Mouse (Mus musculus): ENCODE measurements around the gene Cnnm4. TPM values are rescaled to one million over a fixed set of nuclear protein-coding genes. Genes with fewer than 3 reads are reported as not detected.
"Not testable (repeated sequence)": the region's sequence is repeated elsewhere in the genome, so short reads cannot be mapped to it uniquely, and the experiment has no call there.

Cnnm4 gene
- polyA plus RNA-seq, 1 experiment = 14.3 TPM

- TF ChIP-seq POLR2A (IDR thresholded peaks at IDR 0.05; ENCODE audit: low read depth, low read length) = no peak
- TF ChIP-seq CTCF (conservative IDR thresholded peaks at IDR 0.05; ENCODE audit: insufficient read depth, insufficient read length, low read depth, low read length) = no peak
- H3K36me3 ChIP-seq (ENCODE audit: control insufficient read depth, insufficient read depth, low read length) = no peaks in the 10 kb centered on the region
- no peak overlapping the region for H3K27ac ChIP-seq (ENCODE audit: insufficient read depth, low read depth, low read length)
- no peaks in the 10 kb centered on the region for H3K27me3 ChIP-seq (replicated peaks; ENCODE audit: control insufficient read depth, insufficient read depth, low read length)
- no peak for DNase-seq
- H3K4me3 ChIP-seq (ENCODE audit: insufficient read depth, low read depth, low read length) = no peak overlapping the region
- 89% methylated on average over 6 of the region's 6 CpGs for WGBS
- 0 out of 2 replicates have a peak, but pooled peaks cover 7% of the 10 kb centered on the region for H3K4me1 ChIP-seq (ENCODE audit: control insufficient read depth, insufficient read depth, low read length)
Measured at GRCm38 (mm10) chr1:36533546-36533945, 62.1 kb downstream of the Cnnm4 start.

GRCm38 (mm10) chr1:36534595-36535058, 63.2 kb downstream of the Cnnm4 start:
- peak; percentile 31 for DNase-seq
- Histone ChIP-seq H3K36me3 (ENCODE audit: control insufficient read depth, insufficient read depth, low read length) (no peaks in the 10 kb centered on the region), H3K4me1 (ENCODE audit: control insufficient read depth, insufficient read depth, low read length) (peaks cover 9% of the 10 kb centered on the region; the same call in 1 of the 2 replicates), H3K4me3 (ENCODE audit: insufficient read depth, low read depth, low read length) (no peak overlapping the region), H3K27ac (ENCODE audit: insufficient read depth, low read depth, low read length) (no peak overlapping the region), H3K27me3 (replicated peaks; ENCODE audit: control insufficient read depth, insufficient read depth, low read length) (no peaks in the 10 kb centered on the region)
- WGBS = 43% methylated on average over 6 of the region's 6 CpGs
- TF ChIP-seq CTCF (conservative IDR thresholded peaks at IDR 0.05; ENCODE audit: insufficient read depth, insufficient read length, low read depth, low read length) = no peak; the same call in 1 of the 2 replicates
- no peak for TF ChIP-seq POLR2A (IDR thresholded peaks at IDR 0.05; ENCODE audit: low read depth, low read length)

GRCm38 (mm10) chr1:36535477-36536396, 64.3 kb downstream of the Cnnm4 start:
- peak; percentile 38 for DNase-seq
- TF ChIP-seq CTCF (conservative IDR thresholded peaks at IDR 0.05; ENCODE audit: insufficient read depth, insufficient read length, low read depth, low read length) (no peak), POLR2A (IDR thresholded peaks at IDR 0.05; ENCODE audit: low read depth, low read length) (no peak)
- 78% methylated on average over 11 of the region's 11 CpGs for WGBS
- no peak overlapping the region for H3K4me3 ChIP-seq (ENCODE audit: insufficient read depth, low read depth, low read length)
- H3K36me3 ChIP-seq (ENCODE audit: control insufficient read depth, insufficient read depth, low read length) = no peaks in the 10 kb centered on the region
- H3K27ac ChIP-seq (ENCODE audit: insufficient read depth, low read depth, low read length) = peak overlapping the region; percentile 8; the same call in 1 of the 2 replicates
- peaks cover 11% of the 10 kb centered on the region; the same call in 1 of the 2 replicates for H3K4me1 ChIP-seq (ENCODE audit: control insufficient read depth, insufficient read depth, low read length)
- H3K27me3 ChIP-seq (replicated peaks; ENCODE audit: control insufficient read depth, insufficient read depth, low read length) = no peaks in the 10 kb centered on the region

- Histone ChIP-seq H3K27ac (ENCODE audit: insufficient read depth, low read depth, low read length) (peak overlapping the region; percentile 8; the same call in 1 of the 2 replicates), H3K4me1 (ENCODE audit: control insufficient read depth, insufficient read depth, low read length) (peaks cover 11% of the 10 kb centered on the region; the same call in 1 of the 2 replicates), H3K4me3 (ENCODE audit: insufficient read depth, low read depth, low read length) (no peak overlapping the region), H3K36me3 (ENCODE audit: control insufficient read depth, insufficient read depth, low read length) (no peaks in the 10 kb centered on the region), H3K27me3 (replicated peaks; ENCODE audit: control insufficient read depth, insufficient read depth, low read length) (no peaks in the 10 kb centered on the region)
- DNase-seq = no peak
- TF ChIP-seq POLR2A (IDR thresholded peaks at IDR 0.05; ENCODE audit: low read depth, low read length) (no peak), CTCF (conservative IDR thresholded peaks at IDR 0.05; ENCODE audit: insufficient read depth, insufficient read length, low read depth, low read length) (no peak)
- WGBS = 54% methylated on average over 8 of the region's 8 CpGs
Measured at GRCm38 (mm10) chr1:36536397-36536728, 64.9 kb downstream of the Cnnm4 start.

GRCm38 (mm10) chr1:36536783-36537182, 65.4 kb downstream of the Cnnm4 start, which contains the start of gene Ankrd23:
TSS of gene Ankrd23 (minus strand) at chr1:36536883.
- DNase-seq; H3K4me3 ChIP-seq (ENCODE audit: insufficient read depth, low read depth, low read length); H3K27me3 ChIP-seq (replicated peaks; ENCODE audit: control insufficient read depth, insufficient read depth, low read length); H3K36me3 ChIP-seq (ENCODE audit: control insufficient read depth, insufficient read depth, low read length): not testable (repeated sequence)
- 89% methylated on average over 9 of the region's 9 CpGs for WGBS
- Histone ChIP-seq H3K27ac (ENCODE audit: insufficient read depth, low read depth, low read length) (peak within 1 kb of the TSS; percentile 8; the same call in 1 of the 2 replicates), H3K4me1 (ENCODE audit: control insufficient read depth, insufficient read depth, low read length) (peaks cover 11% of the 10 kb centered on the region; the same call in 1 of the 2 replicates)

GRCm38 (mm10) chr1:36538727-36539126, 67.3 kb downstream of the Cnnm4 start:
- TF ChIP-seq POLR2A (IDR thresholded peaks at IDR 0.05; ENCODE audit: low read depth, low read length) (no peak), CTCF (conservative IDR thresholded peaks at IDR 0.05; ENCODE audit: insufficient read depth, insufficient read length, low read depth, low read length) (no peak)
- DNase-seq = no peak
- no peak overlapping the region for H3K4me3 ChIP-seq (ENCODE audit: insufficient read depth, low read depth, low read length)
- H3K36me3 ChIP-seq (ENCODE audit: control insufficient read depth, insufficient read depth, low read length) = no peaks in the 10 kb centered on the region
- WGBS = 48% methylated on average over 4 of the region's 4 CpGs
- H3K27me3 ChIP-seq (replicated peaks; ENCODE audit: control insufficient read depth, insufficient read depth, low read length) = no peaks in the 10 kb centered on the region
- H3K4me1 ChIP-seq (ENCODE audit: control insufficient read depth, insufficient read depth, low read length) = peaks cover 11% of the 10 kb centered on the region; the same call in 1 of the 2 replicates
- H3K27ac ChIP-seq (ENCODE audit: insufficient read depth, low read depth, low read length) = peak overlapping the region; percentile 74

- peaks cover 14% of the 10 kb centered on the region; the same call in 1 of the 2 replicates for H3K4me1 ChIP-seq (ENCODE audit: control insufficient read depth, insufficient read depth, low read length)
- no peaks in the 10 kb centered on the region for H3K27me3 ChIP-seq (replicated peaks; ENCODE audit: control insufficient read depth, insufficient read depth, low read length)
- H3K27ac ChIP-seq (ENCODE audit: insufficient read depth, low read depth, low read length) = peak within 1 kb of the TSS; percentile 74
- WGBS = 21% methylated on average over 9 of the region's 9 CpGs
- H3K4me3 ChIP-seq (ENCODE audit: insufficient read depth, low read depth, low read length) = no peak within 1 kb of the TSS
- TF ChIP-seq POLR2A (IDR thresholded peaks at IDR 0.05; ENCODE audit: low read depth, low read length) (no peak), CTCF (conservative IDR thresholded peaks at IDR 0.05; ENCODE audit: insufficient read depth, insufficient read length, low read depth, low read length) (no peak)
- DNase-seq = peak; percentile 95
- no peaks in the 10 kb centered on the region for H3K36me3 ChIP-seq (ENCODE audit: control insufficient read depth, insufficient read depth, low read length)
Measured at GRCm38 (mm10) chr1:36539186-36539585, 67.8 kb downstream of the Cnnm4 start, which contains the start of gene Gm42417. TSS of gene Gm42417 (minus strand) at chr1:36539429.
